Mouse (Mus musculus) Patski (cell line): ENCODE results near the gene Mllt6. TPM values are rescaled to one million over a fixed set of nuclear protein-coding genes. Genes with fewer than 3 reads are reported as not detected.

Experiments
- ATAC-seq: fragments of 100-300 bp; one replicate; pipeline ENCODE4 v1.8.0; 2021
- CTCF ChIA-PET: fragments of 350-600 bp; sonication (Branson Sonifier 250); formaldehyde crosslinking; loops from one replicate; lab custom pipeline; 2022; ENCODE audit warnings: inconsistent platforms; lab: Charles Lee
- POLR2A ChIA-PET: fragments of 350-600 bp; sonication (Branson Sonifier 250); formaldehyde crosslinking; loops from one replicate; lab custom pipeline; 2022; ENCODE audit warnings: antibody characterized with exemption, inconsistent platforms; lab: Charles Lee
- DNase-seq: peaks from one replicate; pipeline ENCODE4 v3.0.0-alpha.2; 2011; ENCODE audit warnings: low read depth, low spot score
- H3K27me3 ChIP-seq: fragments of 371-371 bp; one replicate; pipeline ENCODE4 v1.5.1; 2021
- CTCF ChIP-seq: fragments of 100-300 bp; IDR thresholded peaks from one replicate; pipeline ENCODE4 v1.5.1; 2021
- in situ Hi-C: fragments of 300-500 bp; cut with MboI; formaldehyde crosslinking; loops from 3 replicates; pipeline ENCODE4 v1.11.1; 2018; ENCODE audit warnings: low pct_unique_long_range_greater_than_20kb, mixed read lengths
- polyA plus RNA-seq: library from polyadenylated mRNA; unstranded; gene quantifications from one replicate; pipeline ENCODE4 v1.2.3, GENCODE M21; 2021

The Mllt6 gene
- polyA plus RNA-seq, 1 experiment from 2014 or later: 28.1 TPM

GRCm38 (mm10) chr11:97711200-97711900 lies 48.1 kb downstream of the Mllt6 start:
- H3K27me3 ChIP-seq: no peaks in the 10 kb centered on the region
- CTCF ChIA-PET: no interaction called here
- DNase-seq (no peak), ATAC-seq (no peak)
- POLR2A ChIA-PET: no interaction called here
- in situ Hi-C loops: no loop called here
- no peak for TF ChIP-seq CTCF

GRCm38 (mm10) chr11:97712286-97712685 lies 49.1 kb downstream of the Mllt6 start:
- POLR2A ChIA-PET: no interaction called here
- no peak for TF ChIP-seq CTCF
- no peaks in the 10 kb centered on the region for H3K27me3 ChIP-seq
- CTCF ChIA-PET: no interaction called here
- ATAC-seq: no peak
- DNase-seq: no peak
- in situ Hi-C loops: no loop called here

- H3K27me3 ChIP-seq: no peaks in the 10 kb centered on the region
- CTCF ChIA-PET: interaction anchor here (1.3 kb wide), 1 partner anchor 11 kb away, joined by 4 read pairs; the partner anchor contains the start of gene Psmb3
- in situ Hi-C loops: no loop called here
- DNase-seq (no peak), ATAC-seq (no peak)
- POLR2A ChIA-PET: interaction anchor here (1.9 kb wide), 1 partner anchor 10 kb away, joined by 16 read pairs; the partner anchor contains the start of gene Psmb3
- TF ChIP-seq CTCF: no peak
These were observed 50.7 kb downstream of the Mllt6 start for GRCm38 (mm10) chr11:97713896-97714295.

- POLR2A ChIA-PET: interaction anchor here (1.9 kb wide), 1 partner anchor 11 kb away, joined by 16 read pairs; the partner anchor contains the start of gene Psmb3
- no peaks in the 10 kb centered on the region for H3K27me3 ChIP-seq
- CTCF ChIA-PET: interaction anchor here (1.3 kb wide), 1 partner anchor 12 kb away, joined by 4 read pairs; the partner anchor contains the start of gene Psmb3
- ATAC-seq (no peak), DNase-seq (no peak)
- no peak for TF ChIP-seq CTCF
- in situ Hi-C loops: no loop called here
These were observed 51.1 kb downstream of the Mllt6 start for GRCm38 (mm10) chr11:97714356-97714755.

GRCm38 (mm10) chr11:97714784-97715760 lies 51.9 kb downstream of the Mllt6 start:
- ChIA-PET POLR2A (interaction anchor here (0.8 to 1.9 kb wide), 2 partner anchors 9 to 11 kb away, joined by 3 to 16 read pairs; partner anchors contain the start of gene Psmb3), CTCF (interaction anchor here (1.3 kb wide), 1 partner anchor 12 kb away, joined by 4 read pairs; the partner anchor contains the start of gene Psmb3)
- TF ChIP-seq CTCF: no peak
- DNase-seq (no peak), ATAC-seq (no peak)
- in situ Hi-C loops: no loop called here
- no peaks in the 10 kb centered on the region for H3K27me3 ChIP-seq

GRCm38 (mm10) chr11:97716021-97716420 lies 52.8 kb downstream of the Mllt6 start:
- CTCF ChIA-PET: interaction anchor here (1.5 kb wide), 1 partner anchor 9 kb away, joined by 5 read pairs; no protein-coding TSS in a partner anchor
- in situ Hi-C loops: no loop called here
- TF ChIP-seq CTCF: no peak
- no peak for DNase-seq
- ATAC-seq: no peak
- H3K27me3 ChIP-seq: no peaks in the 10 kb centered on the region
- POLR2A ChIA-PET: no interaction called here

- ChIA-PET CTCF (interaction anchor here (0.8 to 1.5 kb wide), 2 partner anchors 10 to 13 kb away, joined by 3 to 5 read pairs; no protein-coding TSS in a partner anchor), POLR2A (no interaction called here)
- TF ChIP-seq CTCF: no peak
- no peak for DNase-seq
- in situ Hi-C loops: no loop called here
- no peaks in the 10 kb centered on the region for H3K27me3 ChIP-seq
- no peak for ATAC-seq
These were observed 54.4 kb downstream of the Mllt6 start for GRCm38 (mm10) chr11:97717369-97718280.

GRCm38 (mm10) chr11:97718281-97718860 lies 55.2 kb downstream of the Mllt6 start:
- no peak for ATAC-seq
- H3K27me3 ChIP-seq: no peaks in the 10 kb centered on the region
- CTCF ChIA-PET: no interaction called here
- in situ Hi-C loops: no loop called here
- TF ChIP-seq CTCF: no peak
- no peak for DNase-seq
- POLR2A ChIA-PET: no interaction called here

GRCm38 (mm10) chr11:97719041-97719440 lies 55.8 kb downstream of the Mllt6 start:
- in situ Hi-C loops: no loop called here
- no peak for ATAC-seq
- no peak for DNase-seq
- ChIA-PET CTCF (no interaction called here), POLR2A (no interaction called here)
- no peaks in the 10 kb centered on the region for H3K27me3 ChIP-seq
- no peak for TF ChIP-seq CTCF
